Mouse (Mus musculus) bone marrow macrophage, adult 2 months (primary cell): Measurements from ENCODE around the gene Eef1e1.

Source experiments
- CTCF ChIP-seq: IDR thresholded peaks from 2 replicates; pipeline ENCODE4 v1.5.1; 2012; ENCODE audit warnings: low read depth, mild to moderate bottlenecking, low read length, moderate library complexity
- POLR2A ChIP-seq: IDR thresholded peaks from 2 replicates; pipeline ENCODE4 v1.6.1; 2012; ENCODE audit warnings: mild to moderate bottlenecking, low read depth, low read length, borderline replicate concordance

DNA sequence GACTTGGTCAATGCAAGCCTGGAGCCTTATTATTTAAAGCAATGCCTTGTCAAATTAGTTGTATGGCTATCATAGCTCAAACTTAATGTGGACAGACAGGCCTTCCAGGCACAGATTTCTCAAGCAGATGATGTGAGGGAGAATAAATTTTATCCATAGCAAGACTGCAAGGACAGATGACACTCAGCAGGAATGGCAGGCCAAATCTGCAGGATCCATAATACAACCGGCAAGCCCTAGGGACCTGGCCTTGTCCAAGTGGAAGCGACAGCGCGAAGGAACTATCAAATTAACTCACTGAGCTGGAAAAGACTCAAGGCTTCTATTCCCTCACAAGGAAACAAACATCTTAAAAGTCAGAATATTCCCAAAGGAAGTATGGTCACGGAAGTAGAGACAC is 17.9 kb downstream of the Eef1e1 start:
- TF ChIP-seq POLR2A (no peak), CTCF (no peak)
